Mouse (Mus musculus) intestine, embryonic 15.5 days (tissue): ENCODE results near the gene Tnfrsf25. TPM values are rescaled to one million over a fixed set of nuclear protein-coding genes. Genes with fewer than 3 reads are reported as not detected.

ENCODE experiments used
- ATAC-seq: fragments of 200-750 bp; cut with Nextera tagmentation; 2 replicates; pipeline ENCODE4 v1.8.0; 2017; ENCODE audit warnings: moderate TSS enrichment, moderate library complexity
- H3K27ac ChIP-seq: fragments of 300-500 bp; sonication (generic); 2 replicates; pipeline ENCODE4 v1.5.1; 2015; ENCODE audit warnings: mild to moderate bottlenecking, inconsistent platforms
- H3K27me3 ChIP-seq: fragments of 300-500 bp; sonication (generic); replicated peaks from 2 replicates; pipeline ENCODE4 v1.6.1; 2015; ENCODE audit warnings: inconsistent platforms
- H3K36me3 ChIP-seq: fragments of 300-500 bp; sonication (generic); 2 replicates; pipeline ENCODE4 v1.6.1; 2015; ENCODE audit warnings: inconsistent platforms
- H3K4me1 ChIP-seq: fragments of 300-500 bp; sonication (generic); replicated peaks from 2 replicates; pipeline ENCODE4 v1.6.1; 2015; ENCODE audit warnings: inconsistent platforms
- H3K4me2 ChIP-seq: fragments of 300-500 bp; sonication (generic); replicated peaks from 2 replicates; pipeline ENCODE4 v1.6.1; 2015; ENCODE audit warnings: mild to moderate bottlenecking, inconsistent platforms
- H3K4me3 ChIP-seq: fragments of 300-500 bp; sonication (generic); replicated peaks from 2 replicates; pipeline ENCODE4 v1.5.1; 2015; ENCODE audit warnings: inconsistent platforms
- H3K9ac ChIP-seq: fragments of 300-500 bp; sonication (generic); 2 replicates; pipeline ENCODE4 v1.6.1; 2015; ENCODE audit warnings: inconsistent platforms
- H3K9me3 ChIP-seq: fragments of 300-500 bp; sonication (generic); 2 replicates; pipeline ENCODE4 v1.6.1; 2016; ENCODE audit warnings: inconsistent platforms
- WGBS: fragments of 180-500 bp; shearing (Covaris S2); methylation state at CpG from one replicate; pipeline ENCODE4 v1.1.7; 2015; 5-methylcytosine and 5-hydroxymethylcytosine counted together
- polyA plus RNA-seq: library from polyadenylated mRNA; unstranded; fragments of >200 nt; fragmentation: Nextera tagmentation; extraction: Ambion mirVana; gene quantifications from 2 replicates; pipeline ENCODE4 v1.2.1, GENCODE M21; 2015

The Tnfrsf25 gene
- polyA plus RNA-seq, 1 experiment from 2014 or later: 1.5 TPM

- peaks cover 13% of the 10 kb centered on the region for H3K4me1 ChIP-seq
- peak overlapping the region; percentile 92 for H3K4me2 ChIP-seq
- no peak overlapping the region for H3K27ac ChIP-seq
- peak overlapping the region; percentile 32; the same call in 1 of the 2 replicates for H3K9ac ChIP-seq
- peak; percentile 92 for ATAC-seq
- H3K4me3 ChIP-seq: peak overlapping the region; percentile 55
- H3K9me3 ChIP-seq: no peaks in the 10 kb centered on the region
- H3K36me3 ChIP-seq: no peaks in the 10 kb centered on the region
- peaks cover 8% of the 10 kb centered on the region for H3K27me3 ChIP-seq
- WGBS: 2% methylated on average over 51 of the region's 51 CpGs
These were observed 22.9 kb downstream of the Tnfrsf25 start for GRCm38 (mm10) chr4:152138497-152139260.

GRCm38 (mm10) chr4:152140441-152140840 is 24.7 kb downstream of the Tnfrsf25 start:
- Histone ChIP-seq H3K4me3 (no peak overlapping the region), H3K27ac (no peak overlapping the region), H3K9ac (no peak overlapping the region), H3K4me1 (peaks cover 9% of the 10 kb centered on the region), H3K36me3 (no peaks in the 10 kb centered on the region), H3K9me3 (no peaks in the 10 kb centered on the region), H3K4me2 (no peak overlapping the region), H3K27me3 (0 out of 2 replicates have a peak, but pooled peaks cover 3% of the 10 kb centered on the region)
- 30% methylated on average over 6 of the region's 6 CpGs for WGBS
- ATAC-seq: no peak

GRCm38 (mm10) chr4:152141521-152142135 is 25.9 kb downstream of the Tnfrsf25 start:
- no peak overlapping the region for H3K4me2 ChIP-seq
- ATAC-seq: no peak
- H3K27ac ChIP-seq: no peak overlapping the region
- no peaks in the 10 kb centered on the region for H3K9me3 ChIP-seq
- peaks cover 9% of the 10 kb centered on the region for H3K4me1 ChIP-seq
- 74% methylated on average over 8 of the region's 8 CpGs for WGBS
- no peak overlapping the region for H3K4me3 ChIP-seq
- H3K27me3 ChIP-seq: no peaks in the 10 kb centered on the region
- H3K36me3 ChIP-seq: no peaks in the 10 kb centered on the region
- H3K9ac ChIP-seq: no peak overlapping the region

GRCm38 (mm10) chr4:152143632-152144031 is 27.9 kb downstream of the Tnfrsf25 start:
- no peak overlapping the region for H3K27ac ChIP-seq
- no peaks in the 10 kb centered on the region for H3K27me3 ChIP-seq
- no peak overlapping the region for H3K9ac ChIP-seq
- no peak for ATAC-seq
- H3K4me2 ChIP-seq: no peak overlapping the region
- H3K4me3 ChIP-seq: no peak overlapping the region
- no peaks in the 10 kb centered on the region for H3K9me3 ChIP-seq
- peaks cover 4% of the 10 kb centered on the region for H3K4me1 ChIP-seq
- WGBS: 28% methylated on average over 1 of the region's 1 CpGs
- H3K36me3 ChIP-seq: no peaks in the 10 kb centered on the region

- no peaks in the 10 kb centered on the region for H3K36me3 ChIP-seq
- H3K9ac ChIP-seq: no peak overlapping the region
- H3K9me3 ChIP-seq: no peaks in the 10 kb centered on the region
- H3K4me3 ChIP-seq: no peak overlapping the region
- no peak overlapping the region for H3K4me2 ChIP-seq
- H3K27ac ChIP-seq: no peak overlapping the region
- H3K27me3 ChIP-seq: peaks cover 3% of the 10 kb centered on the region; the same call in 1 of the 2 replicates
- no peaks in the 10 kb centered on the region for H3K4me1 ChIP-seq
- ATAC-seq: no peak
- WGBS: 60% methylated on average over 10 of the region's 10 CpGs
These were observed 29.7 kb downstream of the Tnfrsf25 start for GRCm38 (mm10) chr4:152145473-152145872.

GRCm38 (mm10) chr4:152146033-152146827 is 30.5 kb downstream of the Tnfrsf25 start:
- H3K27ac ChIP-seq: no peak overlapping the region

GRCm38 (mm10) chr4:152150546-152150945 is 34.8 kb downstream of the Tnfrsf25 start:
- H3K27ac ChIP-seq: no peak overlapping the region
- peaks cover 37% of the 10 kb centered on the region for H3K27me3 ChIP-seq
- WGBS: 68% methylated on average over 4 of the region's 4 CpGs
- H3K4me3 ChIP-seq: no peak overlapping the region
- ATAC-seq: no peak
- no peaks in the 10 kb centered on the region for H3K9me3 ChIP-seq
- peaks cover 13% of the 10 kb centered on the region for H3K4me1 ChIP-seq
- H3K4me2 ChIP-seq: no peak overlapping the region
- no peaks in the 10 kb centered on the region for H3K36me3 ChIP-seq
- no peak overlapping the region for H3K9ac ChIP-seq

More at GRCm38 (mm10) chr4:152146033-152146827, 30.5 kb downstream of the Tnfrsf25 start:
- Histone ChIP-seq H3K4me3 (no peak overlapping the region), H3K4me1 (no peaks in the 10 kb centered on the region), H3K9ac (no peak overlapping the region), H3K4me2 (no peak overlapping the region), H3K9me3 (no peaks in the 10 kb centered on the region), H3K27me3 (peaks cover 9% of the 10 kb centered on the region), H3K36me3 (no peaks in the 10 kb centered on the region)
- 55% methylated on average over 11 of the region's 11 CpGs for WGBS
- no peak for ATAC-seq

- ATAC-seq: no peak
- H3K27me3 ChIP-seq: peaks cover 37% of the 10 kb centered on the region
- WGBS: 21% methylated on average over 7 of the region's 7 CpGs
- H3K4me3 ChIP-seq: peak overlapping the region; percentile 40
- peak overlapping the region; percentile 26; the same call in 1 of the 2 replicates for H3K9ac ChIP-seq
- no peaks in the 10 kb centered on the region for H3K9me3 ChIP-seq
- H3K36me3 ChIP-seq: no peaks in the 10 kb centered on the region
- peaks cover 13% of the 10 kb centered on the region for H3K4me1 ChIP-seq
- H3K4me2 ChIP-seq: peak overlapping the region; percentile 76
- H3K27ac ChIP-seq: no peak overlapping the region
These were observed 35.8 kb downstream of the Tnfrsf25 start for GRCm38 (mm10) chr4:152151451-152151965.

- peaks cover 38% of the 10 kb centered on the region for H3K27me3 ChIP-seq
- no peaks in the 10 kb centered on the region for H3K9me3 ChIP-seq
- peak within 1 kb of the TSS; percentile 40 for H3K4me3 ChIP-seq
- H3K36me3 ChIP-seq: no peaks in the 10 kb centered on the region
- H3K4me2 ChIP-seq: peak within 1 kb of the TSS; percentile 76
- peak; percentile 84 for ATAC-seq
- WGBS: 2% methylated on average over 57 of the region's 57 CpGs
- H3K9ac ChIP-seq: peak within 1 kb of the TSS; percentile 26; the same call in 1 of the 2 replicates
- no peak within 1 kb of the TSS for H3K27ac ChIP-seq
- peaks cover 13% of the 10 kb centered on the region for H3K4me1 ChIP-seq
These were observed 36.3 kb downstream of the Tnfrsf25 start, which contains the start of gene Espn for GRCm38 (mm10) chr4:152151966-152152544. Espn (minus strand) TSS chr4:152152371.

GRCm38 (mm10) chr4:152153771-152154177 is 38.0 kb downstream of the Tnfrsf25 start:
- peaks cover 23% of the 10 kb centered on the region for H3K4me1 ChIP-seq
- WGBS: 2% methylated on average over 23 of the region's 23 CpGs
- H3K27ac ChIP-seq: no peak overlapping the region
- H3K36me3 ChIP-seq: no peaks in the 10 kb centered on the region
- no peak overlapping the region for H3K9ac ChIP-seq
- peak; percentile 53 for ATAC-seq
- peak overlapping the region; percentile 61 for H3K4me2 ChIP-seq
- peaks cover 55% of the 10 kb centered on the region for H3K27me3 ChIP-seq
- no peaks in the 10 kb centered on the region for H3K9me3 ChIP-seq
- peak overlapping the region; percentile 19; the same call in 1 of the 2 replicates for H3K4me3 ChIP-seq

- peaks cover 68% of the 10 kb centered on the region for H3K27me3 ChIP-seq
- H3K9ac ChIP-seq: no peak overlapping the region
- ATAC-seq: no peak
- no peak overlapping the region for H3K27ac ChIP-seq
- H3K4me1 ChIP-seq: peaks cover 35% of the 10 kb centered on the region
- H3K4me2 ChIP-seq: no peak overlapping the region
- H3K9me3 ChIP-seq: no peaks in the 10 kb centered on the region
- no peak overlapping the region for H3K4me3 ChIP-seq
- no peaks in the 10 kb centered on the region for H3K36me3 ChIP-seq
- WGBS: 60% methylated on average over 4 of the region's 4 CpGs
These were observed 39.3 kb downstream of the Tnfrsf25 start for GRCm38 (mm10) chr4:152155019-152155418.
